Mouse (Mus musculus) lung, adult 2 months (tissue): ENCODE measurements around the gene Rhov.

Experiments used
- CTCF ChIP-seq: fragments of 200-500 bp; IDR thresholded peaks from 2 replicates; pipeline ENCODE4 v1.5.1; 2011; ENCODE audit warnings: mild to moderate bottlenecking, low read length, control low read depth; ENCODE audit not compliant: insufficient read depth
- POLR2A ChIP-seq: fragments of 200-500 bp; IDR thresholded peaks from 2 replicates; pipeline ENCODE4 v1.6.1; 2011; ENCODE audit warnings: low read depth, mild to moderate bottlenecking, control low read depth, low read length, borderline replicate concordance; ENCODE audit errors: extremely low read depth

GRCm38 (mm10) chr2:119298330-119298729, 27.3 kb upstream of the Rhov start:
- no peak for TF ChIP-seq POLR2A
- TF ChIP-seq CTCF, result peak; percentile 90
